Mouse (Mus musculus): ENCODE results near the gene Bend6. TPM values are rescaled to one million over a fixed set of nuclear protein-coding genes. Genes with fewer than 3 reads are reported as not detected.
A peak's percentile ranks its signal among the peaks of the same experiment; 100 is the strongest.

Bend6 gene
- polyA plus RNA-seq, 1 experiment from 2014 or later, result 0.21 TPM

- no peaks in the 10 kb centered on the region for H3K36me3 ChIP-seq (ENCODE audit: insufficient read depth)
- H3K9ac ChIP-seq, result no peak overlapping the region
- no peak for ATAC-seq (ENCODE audit: insufficient read depth)
- TF ChIP-seq CTCF (IDR thresholded peaks at IDR 0.05; ENCODE audit: low read depth), result no peak
- H3K27ac ChIP-seq (ENCODE audit: low read depth), result no peak overlapping the region
- 57% methylated on average over 4 of the region's 4 CpGs for WGBS
- no peak overlapping the region for H3K4me3 ChIP-seq (ENCODE audit: low read depth, low read length)
- no peaks in the 10 kb centered on the region for H3K4me1 ChIP-seq (ENCODE audit: insufficient read depth)
- no peaks in the 10 kb centered on the region for H3K9me3 ChIP-seq (ENCODE audit: low read depth, low read length)
- H3K4me2 ChIP-seq, result no peak overlapping the region
- DNase-seq, result no peak
- H3K27me3 ChIP-seq (ENCODE audit: insufficient read depth, low read length), result no peaks in the 10 kb centered on the region
These were observed 10.9 kb downstream of the Bend6 start for GRCm38 (mm10) chr1:33896666-33897065.

- H3K27ac ChIP-seq (ENCODE audit: low read depth), result no peak overlapping the region
- H3K4me1 ChIP-seq (ENCODE audit: insufficient read depth), result no peaks in the 10 kb centered on the region
- H3K27me3 ChIP-seq (ENCODE audit: insufficient read depth, low read length), result no peaks in the 10 kb centered on the region
- no peaks in the 10 kb centered on the region for H3K9me3 ChIP-seq (ENCODE audit: low read depth, low read length)
- ATAC-seq (ENCODE audit: insufficient read depth), result no peak
- no peak overlapping the region for H3K4me3 ChIP-seq (ENCODE audit: low read depth, low read length)
- TF ChIP-seq CTCF (IDR thresholded peaks at IDR 0.05; ENCODE audit: low read depth), result no peak
- no peaks in the 10 kb centered on the region for H3K36me3 ChIP-seq (ENCODE audit: insufficient read depth)
- no peak overlapping the region for H3K4me2 ChIP-seq
- H3K9ac ChIP-seq, result no peak overlapping the region
- 56% methylated on average over 6 of the region's 6 CpGs for WGBS
- no peak for DNase-seq
These were observed 11.5 kb downstream of the Bend6 start for GRCm38 (mm10) chr1:33896116-33896515.

GRCm38 (mm10) chr1:33892784-33893183, 14.8 kb downstream of the Bend6 start:
- TF ChIP-seq CTCF (IDR thresholded peaks at IDR 0.05; ENCODE audit: low read depth), result peak; percentile 65
- H3K4me1 ChIP-seq (ENCODE audit: insufficient read depth), result no peaks in the 10 kb centered on the region
- 64% methylated on average over 10 of the region's 10 CpGs for WGBS
- H3K36me3 ChIP-seq (ENCODE audit: insufficient read depth), result no peaks in the 10 kb centered on the region
- no peaks in the 10 kb centered on the region for H3K9me3 ChIP-seq (ENCODE audit: low read depth, low read length)
- no peak overlapping the region for H3K4me3 ChIP-seq (ENCODE audit: low read depth, low read length)
- H3K27me3 ChIP-seq (ENCODE audit: insufficient read depth, low read length), result no peaks in the 10 kb centered on the region
- no peak overlapping the region for H3K27ac ChIP-seq (ENCODE audit: low read depth)
- peak; percentile 76 for DNase-seq
- no peak overlapping the region for H3K9ac ChIP-seq
- no peak overlapping the region for H3K4me2 ChIP-seq
- no peak for ATAC-seq (ENCODE audit: insufficient read depth)

GRCm38 (mm10) chr1:33883102-33883839, 24.3 kb downstream of the Bend6 start:
- H3K4me3 ChIP-seq (ENCODE audit: low read depth, low read length), result peak overlapping the region; percentile 18
- H3K4me1 ChIP-seq (ENCODE audit: insufficient read depth), result no peaks in the 10 kb centered on the region
- peak overlapping the region; percentile 49 for H3K4me2 ChIP-seq
- peak overlapping the region; percentile 16; the same call in 1 of the 2 replicates for H3K9ac ChIP-seq
- no peaks in the 10 kb centered on the region for H3K36me3 ChIP-seq (ENCODE audit: insufficient read depth)
- ATAC-seq (ENCODE audit: insufficient read depth) (no peak), DNase-seq (peak; percentile 57)
- TF ChIP-seq CTCF (IDR thresholded peaks at IDR 0.05; ENCODE audit: low read depth), result peak; percentile 36
- H3K9me3 ChIP-seq (ENCODE audit: low read depth, low read length), result no peaks in the 10 kb centered on the region
- H3K27me3 ChIP-seq (ENCODE audit: insufficient read depth, low read length), result no peaks in the 10 kb centered on the region
- WGBS, result 12% methylated on average over 18 of the region's 18 CpGs
- H3K27ac ChIP-seq (ENCODE audit: low read depth), result no peak overlapping the region

- Histone ChIP-seq H3K36me3 (ENCODE audit: insufficient read depth) (no peaks in the 10 kb centered on the region), H3K4me3 (ENCODE audit: low read depth, low read length) (no peak overlapping the region), H3K4me1 (ENCODE audit: insufficient read depth) (no peaks in the 10 kb centered on the region), H3K4me2 (no peak overlapping the region), H3K9ac (no peak overlapping the region), H3K27me3 (ENCODE audit: insufficient read depth, low read length) (no peaks in the 10 kb centered on the region), H3K27ac (ENCODE audit: low read depth) (no peak overlapping the region), H3K9me3 (ENCODE audit: low read depth, low read length) (no peaks in the 10 kb centered on the region)
- no peak for TF ChIP-seq CTCF (IDR thresholded peaks at IDR 0.05; ENCODE audit: low read depth)
- no peak for ATAC-seq (ENCODE audit: insufficient read depth)
- 77% methylated on average over 7 of the region's 7 CpGs for WGBS
- no peak for DNase-seq
These were observed 29.4 kb downstream of the Bend6 start for GRCm38 (mm10) chr1:33878170-33878569.

GRCm38 (mm10) chr1:33876416-33876815, 31.2 kb downstream of the Bend6 start:
- Histone ChIP-seq H3K27me3 (ENCODE audit: insufficient read depth, low read length) (no peaks in the 10 kb centered on the region), H3K4me1 (ENCODE audit: insufficient read depth) (no peaks in the 10 kb centered on the region), H3K27ac (ENCODE audit: low read depth) (no peak overlapping the region), H3K9me3 (ENCODE audit: low read depth, low read length) (no peaks in the 10 kb centered on the region), H3K36me3 (ENCODE audit: insufficient read depth) (no peaks in the 10 kb centered on the region), H3K4me3 (ENCODE audit: low read depth, low read length) (no peak overlapping the region), H3K9ac (no peak overlapping the region), H3K4me2 (no peak overlapping the region)
- DNase-seq, result no peak
- ATAC-seq (ENCODE audit: insufficient read depth), result no peak
- 83% methylated on average over 3 of the region's 3 CpGs for WGBS
- TF ChIP-seq CTCF (IDR thresholded peaks at IDR 0.05; ENCODE audit: low read depth), result no peak

GRCm38 (mm10) chr1:33875691-33876090, 31.9 kb downstream of the Bend6 start:
- Histone ChIP-seq H3K27me3 (ENCODE audit: insufficient read depth, low read length) (no peaks in the 10 kb centered on the region), H3K4me1 (ENCODE audit: insufficient read depth) (no peaks in the 10 kb centered on the region), H3K4me2 (no peak overlapping the region), H3K9me3 (ENCODE audit: low read depth, low read length) (no peaks in the 10 kb centered on the region), H3K27ac (ENCODE audit: low read depth) (no peak overlapping the region), H3K9ac (no peak overlapping the region), H3K4me3 (ENCODE audit: low read depth, low read length) (no peak overlapping the region), H3K36me3 (ENCODE audit: insufficient read depth) (no peaks in the 10 kb centered on the region)
- peak; percentile 49 for DNase-seq
- TF ChIP-seq CTCF (IDR thresholded peaks at IDR 0.05; ENCODE audit: low read depth), result peak; percentile 31; the same call in 1 of the 2 replicates
- 52% methylated on average over 6 of the region's 6 CpGs for WGBS
- no peak for ATAC-seq (ENCODE audit: insufficient read depth)
